Mouse (Mus musculus) embryo, embryonic 10 days (tissue): ENCODE data around the gene 9230110F15Rik.
"Not testable (repeated sequence)": the region's sequence is repeated elsewhere in the genome, so short reads cannot be mapped to it uniquely, and the experiment has no call there.

Experiments
- DNase-seq: peaks from one replicate; pipeline ENCODE4 v3.0.0-alpha.2; 2015; ENCODE audit warnings: low spot score

The 9230110F15Rik gene

DNA sequence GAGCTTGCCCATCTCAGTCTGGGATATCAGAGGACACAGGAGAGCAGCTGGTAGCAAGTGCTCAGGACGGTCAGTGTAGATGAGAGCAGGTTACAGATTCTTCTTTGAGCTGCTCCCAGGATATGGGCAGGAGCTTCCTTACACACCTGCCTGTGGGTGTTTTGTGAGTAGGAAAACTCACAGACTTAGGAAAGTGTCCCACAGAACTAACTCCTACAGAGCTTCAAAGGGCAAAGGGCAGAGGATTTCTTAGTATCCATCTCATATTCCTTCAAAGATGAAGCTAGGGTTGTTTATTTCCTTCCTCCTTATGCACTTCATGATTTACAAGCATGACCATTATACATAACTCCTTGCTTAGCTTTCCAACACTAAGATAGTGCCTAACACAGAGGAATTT is at the start of gene 9230110F15Rik:
TSS of gene 9230110F15Rik (minus strand) at position 101 of the 400 bp plus-strand sequence.
- DNase-seq = no peak

DNA sequence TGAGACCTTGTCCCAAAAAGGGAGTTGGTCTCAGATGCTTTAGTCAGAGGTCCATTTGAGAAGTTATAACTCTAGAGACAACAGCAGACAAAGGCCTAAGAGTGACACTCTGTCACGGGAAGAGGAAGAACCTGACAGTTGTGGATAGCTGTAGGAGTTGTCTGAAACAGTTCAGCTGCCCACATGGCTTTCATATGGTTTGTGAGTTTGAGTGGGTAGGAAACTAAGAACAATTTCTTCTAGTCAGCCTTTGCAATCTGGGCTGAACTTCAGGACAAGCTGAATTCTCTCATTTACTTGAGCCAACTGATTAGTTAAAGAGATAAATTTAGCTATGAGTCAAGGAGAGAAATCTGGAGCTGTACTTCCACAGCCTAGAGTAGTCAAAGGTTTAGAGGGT is 49.2 kb upstream of the 9230110F15Rik start:
- not testable (repeated sequence) for DNase-seq

DNA sequence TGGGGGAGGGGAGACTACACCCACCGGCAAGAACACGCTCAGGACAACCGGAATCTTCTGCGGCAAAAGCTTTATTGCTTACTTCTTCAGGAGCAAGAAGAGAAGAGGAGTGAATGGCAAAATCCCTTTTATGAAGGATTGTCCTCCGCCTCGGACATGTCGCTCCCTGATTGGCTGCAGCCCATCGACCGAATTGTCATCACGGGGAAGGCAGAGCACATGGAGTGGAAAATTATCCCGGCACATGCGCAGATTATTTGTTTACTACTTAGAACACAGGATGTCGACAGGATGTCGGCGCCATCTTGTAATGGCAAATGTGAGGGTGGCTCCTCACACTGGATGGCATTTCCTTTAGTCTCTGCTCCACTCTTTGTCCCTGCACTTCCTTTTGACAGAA is 26.1 kb downstream of the 9230110F15Rik start:
- not testable (repeated sequence) for DNase-seq

DNA sequence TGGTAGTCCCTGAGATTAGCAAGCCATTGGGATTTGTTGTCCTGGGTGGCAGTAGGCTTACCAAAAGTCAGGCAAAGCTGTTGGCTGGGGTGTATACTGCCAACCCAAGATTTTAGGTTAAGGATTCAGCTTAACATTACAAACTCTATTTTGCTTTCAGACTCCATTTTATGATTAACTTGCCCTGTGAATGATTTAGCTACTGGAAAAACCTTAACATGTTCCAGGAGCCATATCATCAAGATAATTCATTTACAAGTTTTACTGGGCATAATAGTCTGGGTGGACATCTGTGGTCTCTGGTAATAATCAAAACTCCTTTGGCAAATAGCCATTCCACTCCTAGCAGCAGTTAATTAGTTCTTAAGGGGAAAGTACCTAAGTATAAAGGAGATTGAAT is 45.8 kb downstream of the 9230110F15Rik start:
- DNase-seq = no peak

DNA sequence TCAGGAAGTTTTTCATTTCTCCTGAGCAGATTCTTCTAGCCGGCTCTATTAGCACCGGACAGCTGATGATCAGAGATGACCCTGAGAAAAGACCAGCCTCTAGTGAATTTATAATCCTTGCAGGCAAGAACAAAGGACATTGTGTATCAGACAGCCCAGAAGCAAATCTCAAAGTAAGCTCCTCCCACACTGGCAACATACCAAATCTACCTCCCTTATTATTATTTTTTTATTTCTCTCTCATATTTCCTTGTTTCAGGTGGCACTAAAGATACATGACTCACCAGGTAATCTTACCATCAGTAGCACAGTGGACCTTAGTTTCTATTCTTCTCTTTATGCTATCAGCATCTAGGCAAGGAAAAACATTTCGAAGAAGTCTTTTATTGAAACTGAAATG is 53.9 kb downstream of the 9230110F15Rik start, which contains the start of the genes Gm27235 and D730048I06Rik:
TSS of gene Gm27235 (minus strand) at position 101 of the 400 bp plus-strand sequence.
TSS of gene D730048I06Rik (minus strand) at position 112 of the 400 bp plus-strand sequence.
- no peak for DNase-seq
